16 mouse cellular contexts compared by ENCODE assay signal in the genomic region with DNA sequence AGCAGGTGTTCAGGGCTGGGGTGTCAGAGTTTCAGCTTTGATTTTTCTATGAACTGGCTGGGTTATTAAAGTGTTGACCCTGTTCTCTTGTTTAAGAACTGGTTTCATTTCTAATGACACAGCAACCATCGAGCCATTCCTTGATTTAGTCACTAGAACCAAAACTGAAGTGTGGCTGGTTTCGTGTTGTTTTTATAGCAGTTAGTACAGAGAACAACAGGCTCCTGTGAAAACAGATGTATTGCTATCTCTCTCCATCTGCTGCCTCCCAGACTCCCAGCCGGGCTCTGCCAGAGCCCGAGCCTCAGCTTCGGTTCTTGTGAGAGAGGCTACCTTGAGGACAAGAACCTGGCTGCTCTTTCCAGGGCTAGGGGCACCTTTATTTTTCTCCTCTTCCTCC.
A peak's percentile ranks its signal among the peaks of the same experiment; 100 is the strongest.
DNase-seq lines count a peak whose midpoint lies in the region; ATAC-seq lines count a peak whose summit lies in the region.
"Had no signal": no experiment of that assay in that cellular context is flagged by ENCODE, and none has a peak within 500 bp of the region (broad histone marks: within the 10 kb centered on the region; RNA-seq: fewer than 3 reads in every experiment).

No protein-coding gene starts in this region.

- H3K9ac ChIP-seq in liver, embryonic 12.5 days = no peak overlapping the region
- H3K9ac ChIP-seq: liver, embryonic 14.5 days had no signal

- H3K4me3 ChIP-seq in liver, embryonic 12.5 days = no peak overlapping the region

- no peak overlapping the region for H3K27ac ChIP-seq in liver, embryonic 12.5 days
- H3K27ac ChIP-seq: liver, embryonic 14.5 days had no signal

- peak; percentile 88 for ATAC-seq in frontal cortex, adult (ENCODE audit: low TSS enrichment)
- no peak for ATAC-seq in liver, embryonic 12.5 days
- ATAC-seq: activated CD4-positive, CD25-positive, alpha-beta regulatory T cell, adult 4 months; hindbrain, embryonic 16.5 days; midbrain, embryonic 16.5 days had no signal

- 0 out of 2 replicates have a peak, but pooled peaks cover 5% of the 10 kb centered on the region for H3K27me3 ChIP-seq in liver, embryonic 12.5 days (replicated peaks)

- H3K36me3 ChIP-seq in liver, embryonic 12.5 days = no peaks in the 10 kb centered on the region

- peaks cover 35% of the 10 kb centered on the region for H3K4me1 ChIP-seq in liver, embryonic 12.5 days

- H3K9me3 ChIP-seq in liver, embryonic 12.5 days (replicated peaks) = no peaks in the 10 kb centered on the region

- 45% methylated on average over 5 of the region's 5 CpGs for WGBS in liver, embryonic 12.5 days (ENCODE audit: insufficient replicate concordance)

- no peak overlapping the region for H3K4me2 ChIP-seq in liver, embryonic 12.5 days

- DNase-seq in frontal cortex, postnatal 25 days (ENCODE audit: low spot score in 2 of 2) = no peak
- peak; percentile 47 for DNase-seq in MN1 (ENCODE audit: low spot score)
- peak; percentile 83 for DNase-seq in layer of hippocampus, adult 9-11 months
- peak; percentile 52 for DNase-seq in right cerebral cortex, postnatal 25 days
- no peak for DNase-seq in testis, postnatal 10 days (ENCODE audit: low spot score)
- no peak for DNase-seq in lung, postnatal 4 days
- DNase-seq: cerebellum, adult 2 months; embryo, embryonic 11 days; kidney, adult 9 months; lung, postnatal 36 days had no signal

Comparison
In these comparisons a context has a peak if more than half of its experiments do, and no peak if none do; other contexts are left out.
1. DNase-seq: peak in MN1 (single experiment), layer of hippocampus, adult 9-11 months (single experiment) and right cerebral cortex, postnatal 25 days (single experiment); none in frontal cortex, postnatal 25 days (0 of 2), testis, postnatal 10 days (single experiment) and lung, postnatal 4 days (0 of 2).